Mouse (Mus musculus) forebrain, embryonic 16.5 days (tissue): ENCODE measurements around the gene Acot6. TPM values are rescaled to one million over a fixed set of nuclear protein-coding genes. Genes with fewer than 3 reads are reported as not detected.
"Not testable (repeated sequence)": the region's sequence is repeated elsewhere in the genome, so short reads cannot be mapped to it uniquely, and the experiment has no call there.

ENCODE experiments used
- ATAC-seq: fragments of 200-750 bp; cut with Nextera tagmentation; 2 replicates; pipeline ENCODE4 v1.8.0; 2017; ENCODE audit warnings: mild to moderate bottlenecking, moderate library complexity
- H3K27ac ChIP-seq: fragments of 300-500 bp; sonication (generic); 2 replicates; pipeline ENCODE4 v1.5.1; 2014; ENCODE audit warnings: low read length, control low read depth
- H3K27me3 ChIP-seq: fragments of 300-500 bp; sonication (generic); replicated peaks from 2 replicates; pipeline ENCODE4 v1.6.1; 2014; ENCODE audit warnings: low read length; ENCODE audit not compliant: control insufficient read depth, insufficient read depth
- H3K36me3 ChIP-seq: fragments of 300-500 bp; sonication (generic); 2 replicates; pipeline ENCODE4 v1.6.1; 2014; ENCODE audit not compliant: control insufficient read depth, insufficient read depth
- H3K4me1 ChIP-seq: fragments of 300-500 bp; sonication (generic); replicated peaks from 2 replicates; pipeline ENCODE4 v1.6.1; 2014; ENCODE audit warnings: low read length; ENCODE audit not compliant: control insufficient read depth, insufficient read depth
- H3K4me2 ChIP-seq: fragments of 300-500 bp; sonication (generic); 2 replicates; pipeline ENCODE4 v1.6.1; 2014; ENCODE audit warnings: mild to moderate bottlenecking, low read length, control low read depth
- H3K4me3 ChIP-seq: fragments of 300-500 bp; sonication (generic); replicated peaks from 2 replicates; pipeline ENCODE4 v1.5.1; 2014; ENCODE audit warnings: mild to moderate bottlenecking, low read length, control low read depth
- H3K9ac ChIP-seq: fragments of 300-500 bp; sonication (generic); replicated peaks from 2 replicates; pipeline ENCODE4 v1.6.1; 2014; ENCODE audit warnings: low read depth, low read length, control low read depth
- H3K9me3 ChIP-seq: fragments of 300-500 bp; sonication (generic); 2 replicates; pipeline ENCODE4 v1.6.1; 2016; ENCODE audit warnings: low read length; ENCODE audit not compliant: control insufficient read depth
- WGBS: fragments of 180-500 bp; shearing (Covaris S2); extraction: QIAGEN DNeasy Blood & Tissue Kit; methylation state at CpG from one replicate; pipeline ENCODE4 v1.1.7; 2014; 5-methylcytosine and 5-hydroxymethylcytosine counted together
- polyA plus RNA-seq: library from polyadenylated mRNA; unstranded; fragments of >200 nt; fragmentation: Nextera tagmentation; extraction: Ambion mirVana; gene quantifications from 2 replicates; pipeline ENCODE4 v1.2.1, GENCODE M21; 2015

Acot6 gene
- polyA plus RNA-seq, 1 experiment from 2014 or later = 1.4 TPM

GRCm38 (mm10) chr12:84063833-84064232 is 36.6 kb upstream of the Acot6 start:
- Histone ChIP-seq H3K4me2 (no peak overlapping the region), H3K27me3 (peaks cover 6% of the 10 kb centered on the region), H3K4me3 (no peak overlapping the region), H3K4me1 (no peaks in the 10 kb centered on the region), H3K9me3 (no peaks in the 10 kb centered on the region), H3K9ac (no peak overlapping the region), H3K36me3 (no peaks in the 10 kb centered on the region), H3K27ac (no peak overlapping the region)
- WGBS = 89% methylated on average over 2 of the region's 2 CpGs
- ATAC-seq = no peak

DNA sequence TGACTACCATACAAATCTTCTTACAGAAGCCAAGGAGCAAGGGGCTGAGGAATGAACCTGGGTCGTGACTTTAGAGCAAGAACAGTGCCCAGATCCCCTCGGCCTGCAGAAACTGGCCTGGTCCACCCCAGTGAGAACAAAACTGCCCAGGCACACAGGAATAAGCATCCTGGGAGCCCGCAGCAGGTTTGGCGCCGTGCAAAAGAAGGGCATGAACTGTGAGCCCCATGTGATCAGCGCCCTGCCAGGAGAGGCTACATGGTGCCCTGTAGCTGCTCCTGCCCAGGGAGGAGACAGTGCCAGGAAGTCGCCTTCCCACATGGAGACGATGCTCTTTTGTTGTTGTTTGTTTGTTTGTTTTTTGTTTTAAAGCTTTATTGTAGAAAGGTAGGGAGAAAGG is 35.8 kb upstream of the Acot6 start:
- no peak for ATAC-seq
- no peak overlapping the region for H3K4me3 ChIP-seq
- H3K27me3 ChIP-seq = peaks cover 11% of the 10 kb centered on the region
- no peak overlapping the region for H3K9ac ChIP-seq
- H3K36me3 ChIP-seq = no peaks in the 10 kb centered on the region
- no peaks in the 10 kb centered on the region for H3K9me3 ChIP-seq
- H3K27ac ChIP-seq = no peak overlapping the region
- no peaks in the 10 kb centered on the region for H3K4me1 ChIP-seq
- no peak overlapping the region for H3K4me2 ChIP-seq
- 74% methylated on average over 8 of the region's 8 CpGs for WGBS

DNA sequence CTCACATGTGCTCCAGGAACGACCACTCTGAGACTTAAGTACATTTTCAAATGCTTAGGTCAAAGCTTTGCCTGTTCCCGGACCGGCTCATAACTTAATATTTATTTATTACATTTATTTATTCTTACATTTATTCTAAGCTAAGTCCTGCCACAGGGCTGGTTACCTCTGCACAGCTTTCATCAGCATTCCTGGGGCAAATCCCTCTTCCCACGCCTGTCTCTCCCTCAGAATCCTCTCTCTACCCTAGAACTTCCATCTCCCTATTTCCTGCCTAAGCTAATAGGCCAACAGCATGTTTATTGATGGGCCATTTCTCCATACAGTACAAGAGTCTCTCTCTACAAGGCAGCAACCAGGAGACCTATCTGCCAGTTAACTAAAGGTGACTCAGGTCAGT is 32.7 kb upstream of the Acot6 start:
- Histone ChIP-seq H3K4me1 (no peaks in the 10 kb centered on the region), H3K27ac (no peak overlapping the region), H3K9ac (no peak overlapping the region), H3K4me2 (no peak overlapping the region), H3K4me3 (no peak overlapping the region), H3K36me3 (no peaks in the 10 kb centered on the region), H3K9me3 (no peaks in the 10 kb centered on the region), H3K27me3 (peaks cover 11% of the 10 kb centered on the region)
- WGBS = 86% methylated on average over 4 of the region's 4 CpGs
- ATAC-seq = no peak

- no peak overlapping the region for H3K9ac ChIP-seq
- H3K27me3 ChIP-seq = peaks cover 11% of the 10 kb centered on the region
- H3K36me3 ChIP-seq = no peaks in the 10 kb centered on the region
- H3K4me3 ChIP-seq = no peak overlapping the region
- ATAC-seq = no peak
- H3K9me3 ChIP-seq = no peaks in the 10 kb centered on the region
- H3K4me1 ChIP-seq = no peaks in the 10 kb centered on the region
- 50% methylated on average over 8 of the region's 8 CpGs for WGBS
- H3K27ac ChIP-seq = no peak overlapping the region
- H3K4me2 ChIP-seq = no peak overlapping the region
These were observed 32.2 kb upstream of the Acot6 start for GRCm38 (mm10) chr12:84068296-84068695.

DNA sequence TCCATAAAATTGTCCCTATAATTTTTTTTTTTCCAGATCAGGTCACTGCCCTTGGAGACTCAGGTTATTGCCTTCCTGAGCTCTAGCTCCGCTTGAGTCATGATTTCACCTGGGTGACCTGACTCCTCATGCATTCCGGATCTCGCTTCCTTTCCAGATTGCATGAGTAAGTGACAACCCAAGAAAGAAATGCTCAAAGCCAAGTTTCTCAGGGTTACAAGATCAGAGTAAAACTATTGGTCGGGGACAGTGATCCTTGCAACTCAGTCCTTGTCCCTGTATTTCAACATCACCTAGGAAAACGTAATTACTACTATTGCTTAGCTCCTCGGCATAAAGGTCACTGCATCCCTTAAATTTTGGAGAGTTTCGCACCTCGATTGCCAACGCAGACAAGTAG is 31.5 kb upstream of the Acot6 start, which contains the start of gene Acot5:
Gene Acot5 (plus strand): TSS at position 340 of the 400 bp plus-strand sequence.
- Histone ChIP-seq H3K4me2 (peak within 1 kb of the TSS; percentile 59), H3K27me3 (peaks cover 11% of the 10 kb centered on the region), H3K4me3 (peak within 1 kb of the TSS; percentile 45), H3K4me1 (no peaks in the 10 kb centered on the region), H3K9ac (peak within 1 kb of the TSS; percentile 37; the same call in 1 of the 2 replicates), H3K36me3 (no peaks in the 10 kb centered on the region), H3K9me3 (no peaks in the 10 kb centered on the region), H3K27ac (no peak within 1 kb of the TSS)
- ATAC-seq = no peak
- WGBS = 55% methylated on average over 9 of the region's 9 CpGs

GRCm38 (mm10) chr12:84069582-84069981 is 30.9 kb upstream of the Acot6 start:
- H3K4me2 ChIP-seq = peak overlapping the region; percentile 59
- H3K27me3 ChIP-seq = peaks cover 11% of the 10 kb centered on the region
- H3K4me1 ChIP-seq, H3K9me3 ChIP-seq, ATAC-seq, H3K36me3 ChIP-seq, H3K27ac ChIP-seq: not testable (repeated sequence)
- peak overlapping the region; percentile 45 for H3K4me3 ChIP-seq
- WGBS = 1% methylated on average over 43 of the region's 52 CpGs
- peak overlapping the region; percentile 37; the same call in 1 of the 2 replicates for H3K9ac ChIP-seq

GRCm38 (mm10) chr12:84071696-84072095 is 28.8 kb upstream of the Acot6 start:
- Histone ChIP-seq H3K4me2 (no peak overlapping the region), H3K9me3 (no peaks in the 10 kb centered on the region), H3K9ac (no peak overlapping the region), H3K4me1 (no peaks in the 10 kb centered on the region), H3K36me3 (no peaks in the 10 kb centered on the region), H3K4me3 (no peak overlapping the region), H3K27ac (no peak overlapping the region), H3K27me3 (peaks cover 11% of the 10 kb centered on the region)
- 96% methylated on average over 2 of the region's 2 CpGs for WGBS
- ATAC-seq = no peak

- no peaks in the 10 kb centered on the region for H3K9me3 ChIP-seq
- H3K9ac ChIP-seq = no peak overlapping the region
- no peaks in the 10 kb centered on the region for H3K27me3 ChIP-seq
- 89% methylated on average over 4 of the region's 4 CpGs for WGBS
- H3K4me1 ChIP-seq = no peaks in the 10 kb centered on the region
- no peak overlapping the region for H3K27ac ChIP-seq
- no peak overlapping the region for H3K4me2 ChIP-seq
- no peak for ATAC-seq
- H3K36me3 ChIP-seq = no peaks in the 10 kb centered on the region
- H3K4me3 ChIP-seq = no peak overlapping the region
These were observed 23.0 kb upstream of the Acot6 start for GRCm38 (mm10) chr12:84077371-84077990.

GRCm38 (mm10) chr12:84083842-84084241 is 16.6 kb upstream of the Acot6 start:
- Histone ChIP-seq H3K27me3 (no peaks in the 10 kb centered on the region), H3K4me1 (no peaks in the 10 kb centered on the region), H3K9me3 (no peaks in the 10 kb centered on the region), H3K4me2 (no peak overlapping the region), H3K4me3 (no peak overlapping the region), H3K27ac (no peak overlapping the region), H3K36me3 (no peaks in the 10 kb centered on the region), H3K9ac (no peak overlapping the region)
- 93% methylated on average over 2 of the region's 2 CpGs for WGBS
- no peak for ATAC-seq

- H3K4me3 ChIP-seq = no peak overlapping the region
- no peaks in the 10 kb centered on the region for H3K4me1 ChIP-seq
- H3K9ac ChIP-seq = no peak overlapping the region
- H3K9me3 ChIP-seq = no peaks in the 10 kb centered on the region
- 89% methylated on average over 4 of the region's 4 CpGs for WGBS
- H3K4me2 ChIP-seq = no peak overlapping the region
- no peaks in the 10 kb centered on the region for H3K27me3 ChIP-seq
- H3K36me3 ChIP-seq = no peaks in the 10 kb centered on the region
- H3K27ac ChIP-seq = no peak overlapping the region
- no peak for ATAC-seq
These were observed 15.9 kb upstream of the Acot6 start for GRCm38 (mm10) chr12:84084581-84084980.
